Mouse (Mus musculus) monocyte, adult 5-6 weeks (primary cell): ENCODE measurements around the gene Smyd3. TPM values are rescaled to one million over a fixed set of nuclear protein-coding genes. Genes with fewer than 3 reads are reported as not detected.
"Not testable (repeated sequence)": the region's sequence is repeated elsewhere in the genome, so short reads cannot be mapped to it uniquely, and the experiment has no call there.

ENCODE experiments used
- ATAC-seq: fragments of 153-309, 156-312 bp; replicated peaks from 2 replicates; pipeline ENCODE4 v1.8.0; 2017; ENCODE audit warnings: mild to moderate bottlenecking; ENCODE audit not compliant: low TSS enrichment, insufficient number of reproducible peaks, severe bottlenecking, poor library complexity, low FRiP score
- total RNA-seq: library from RNA; stranded (forward); fragments of 200-1000, 200-491, 200-594 nt; gene quantifications from 3 replicates; pipeline ENCODE4 v1.2.3, GENCODE M21; 2017

The Smyd3 gene
- total RNA-seq, 1 experiment from 2014 or later = 14.3 TPM

GRCm38 (mm10) chr1:179211313-179211712 lies 306.5 kb downstream of the Smyd3 start:
- ATAC-seq = no peak

- no peak for ATAC-seq
Measured at GRCm38 (mm10) chr1:179207846-179208595, 309.8 kb downstream of the Smyd3 start.

GRCm38 (mm10) chr1:179207180-179207741 lies 310.6 kb downstream of the Smyd3 start:
- no peak for ATAC-seq

DNA sequence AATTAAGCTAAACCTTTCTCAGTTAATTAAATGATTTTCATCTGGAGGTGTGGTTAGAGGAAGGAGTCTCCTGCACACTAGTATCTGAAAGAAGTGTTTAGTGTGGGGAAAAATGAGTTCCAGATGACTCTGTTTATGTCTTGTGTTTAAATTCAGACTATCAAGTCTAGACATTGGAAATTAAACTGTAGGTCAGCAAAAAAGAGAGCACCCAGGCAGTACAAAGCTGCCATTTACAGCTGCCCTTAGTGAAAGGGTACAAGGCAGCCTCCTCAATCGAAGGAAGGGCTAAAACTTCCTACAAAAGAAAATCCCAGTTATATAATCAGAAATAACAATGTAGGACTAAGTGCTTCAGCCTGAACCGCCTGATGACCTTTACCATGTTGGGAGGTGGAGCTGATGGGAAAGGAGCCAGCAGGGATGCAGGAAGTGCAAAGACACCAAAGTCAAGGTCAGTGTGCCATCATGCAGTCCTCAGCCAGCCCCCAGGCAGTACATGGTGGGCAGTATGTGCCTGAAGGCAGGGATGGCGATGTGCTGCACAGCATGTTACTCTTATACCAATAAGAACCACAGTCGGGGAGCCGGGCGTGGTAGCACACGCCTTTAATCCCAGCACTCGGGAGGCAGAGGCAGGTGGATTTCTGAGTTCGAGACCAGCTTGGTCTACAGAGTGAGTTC lies 319.2 kb downstream of the Smyd3 start:
- no peak for ATAC-seq

DNA sequence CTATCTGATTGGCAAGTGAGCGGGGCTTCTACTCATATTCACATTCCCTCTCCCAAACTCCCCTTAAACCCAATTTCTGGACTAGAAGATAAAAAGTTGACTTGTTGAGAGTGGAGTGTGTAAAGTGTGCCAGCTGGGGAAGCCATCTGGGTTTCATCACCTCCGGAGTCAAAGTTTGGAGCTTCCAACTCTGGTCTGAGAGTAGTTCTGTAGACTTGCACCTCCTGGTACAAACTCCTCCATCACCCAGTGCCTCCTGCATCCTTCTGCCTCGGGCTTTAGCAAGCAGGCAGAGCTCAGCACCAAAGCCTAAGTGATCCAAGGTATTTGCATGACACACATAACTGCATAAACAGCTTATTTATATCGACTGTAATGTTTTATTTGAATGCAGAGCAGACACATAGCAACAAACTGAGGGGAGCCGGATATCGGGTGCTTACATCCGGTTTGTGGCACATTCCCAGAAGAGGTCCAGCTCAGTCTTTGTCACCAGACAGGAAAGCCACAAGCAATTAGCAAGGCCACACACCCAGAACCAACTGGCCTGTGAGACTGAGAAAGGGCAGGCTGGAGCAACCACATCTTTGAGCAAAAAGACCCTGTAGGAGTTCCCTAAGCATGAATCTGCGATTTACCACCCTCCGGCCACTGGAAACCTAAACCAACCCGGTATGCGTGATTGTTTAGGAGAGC lies 319.9 kb downstream of the Smyd3 start:
- ATAC-seq = no peak

GRCm38 (mm10) chr1:179197156-179197555 lies 320.7 kb downstream of the Smyd3 start:
- ATAC-seq = no peak

- no peak for ATAC-seq
Measured at GRCm38 (mm10) chr1:179196422-179196821, 321.4 kb downstream of the Smyd3 start.

DNA sequence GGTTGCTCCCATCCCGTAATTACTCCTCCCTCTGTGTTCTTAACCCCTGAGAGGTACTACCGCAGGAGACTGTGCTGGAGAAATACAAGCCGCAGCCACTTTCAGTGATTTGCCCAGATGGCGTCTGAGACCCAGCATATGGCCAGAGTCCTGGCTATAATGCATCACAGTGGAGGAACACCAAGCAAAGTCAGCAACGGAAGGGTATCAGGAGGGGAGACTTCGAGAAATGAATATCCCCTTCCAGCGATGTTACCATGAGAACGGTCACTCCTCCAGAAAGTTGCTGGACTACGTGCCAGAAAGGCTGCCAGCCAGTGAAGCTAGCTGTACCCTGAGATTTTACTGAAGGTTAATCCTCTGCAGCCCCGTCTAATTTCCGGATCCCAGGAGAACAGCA lies 325.1 kb downstream of the Smyd3 start:
- ATAC-seq = no peak

DNA sequence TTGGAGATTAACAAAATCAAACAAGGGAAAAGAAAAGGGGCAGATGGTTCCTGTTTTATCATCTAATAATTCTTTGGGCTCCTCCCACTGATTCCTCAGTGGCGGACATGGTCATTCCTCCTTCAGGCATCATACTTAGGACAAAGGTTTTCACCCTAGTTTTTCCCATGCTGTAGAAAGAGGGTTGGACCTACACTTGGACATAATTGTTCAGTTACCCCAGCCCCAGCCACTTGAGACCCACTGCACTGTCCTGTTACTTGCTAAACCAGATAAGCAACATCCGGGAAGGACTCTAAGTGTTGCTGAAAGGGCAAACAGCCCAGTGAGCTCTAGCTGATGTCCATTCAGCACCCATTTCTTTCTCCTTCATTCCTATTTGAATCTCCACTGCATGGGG lies 327.0 kb downstream of the Smyd3 start:
- ATAC-seq = no peak

DNA sequence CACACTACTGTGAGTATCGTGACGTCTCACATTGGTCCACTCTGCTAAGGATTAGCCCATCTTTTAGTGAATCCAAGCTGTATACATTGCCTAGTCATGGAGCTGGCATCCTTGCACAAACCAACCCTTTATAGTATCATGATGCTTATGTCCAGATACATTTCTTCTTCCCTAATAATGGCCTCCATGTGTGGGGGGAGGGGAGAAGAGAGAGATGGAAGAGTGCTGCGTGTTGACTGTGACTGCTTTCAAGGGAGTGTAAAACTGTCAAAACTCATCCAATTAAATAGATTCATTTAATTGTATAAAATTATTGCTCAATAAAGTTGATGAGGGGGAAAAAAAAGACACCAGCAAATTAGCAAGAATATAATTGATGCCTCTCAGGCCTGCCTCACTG lies 330.7 kb downstream of the Smyd3 start:
- no peak for ATAC-seq

DNA sequence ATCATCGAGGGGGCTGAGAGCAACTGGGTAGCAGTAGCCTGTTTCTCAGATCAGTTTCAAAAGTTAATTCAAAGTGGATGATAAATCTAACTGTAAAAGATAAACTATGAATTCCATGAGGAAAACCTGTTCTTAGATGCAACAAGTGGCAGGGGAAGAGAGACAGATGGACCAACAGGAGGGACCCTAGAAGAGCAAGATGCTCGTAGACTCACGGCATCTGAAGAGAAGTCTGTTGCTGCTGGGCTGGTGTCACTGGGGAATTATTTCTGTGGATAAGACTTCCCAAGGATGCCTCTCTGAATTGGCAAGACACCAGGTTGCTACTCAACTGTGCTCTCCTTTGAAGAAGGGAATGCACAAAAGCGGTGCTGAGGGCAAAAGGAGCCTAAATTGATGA lies 333.2 kb downstream of the Smyd3 start:
- ATAC-seq = no peak

- no peak for ATAC-seq
Measured at GRCm38 (mm10) chr1:179183499-179183898, 334.3 kb downstream of the Smyd3 start.

- no peak for ATAC-seq
Measured at GRCm38 (mm10) chr1:179180546-179180945, 337.3 kb downstream of the Smyd3 start.

DNA sequence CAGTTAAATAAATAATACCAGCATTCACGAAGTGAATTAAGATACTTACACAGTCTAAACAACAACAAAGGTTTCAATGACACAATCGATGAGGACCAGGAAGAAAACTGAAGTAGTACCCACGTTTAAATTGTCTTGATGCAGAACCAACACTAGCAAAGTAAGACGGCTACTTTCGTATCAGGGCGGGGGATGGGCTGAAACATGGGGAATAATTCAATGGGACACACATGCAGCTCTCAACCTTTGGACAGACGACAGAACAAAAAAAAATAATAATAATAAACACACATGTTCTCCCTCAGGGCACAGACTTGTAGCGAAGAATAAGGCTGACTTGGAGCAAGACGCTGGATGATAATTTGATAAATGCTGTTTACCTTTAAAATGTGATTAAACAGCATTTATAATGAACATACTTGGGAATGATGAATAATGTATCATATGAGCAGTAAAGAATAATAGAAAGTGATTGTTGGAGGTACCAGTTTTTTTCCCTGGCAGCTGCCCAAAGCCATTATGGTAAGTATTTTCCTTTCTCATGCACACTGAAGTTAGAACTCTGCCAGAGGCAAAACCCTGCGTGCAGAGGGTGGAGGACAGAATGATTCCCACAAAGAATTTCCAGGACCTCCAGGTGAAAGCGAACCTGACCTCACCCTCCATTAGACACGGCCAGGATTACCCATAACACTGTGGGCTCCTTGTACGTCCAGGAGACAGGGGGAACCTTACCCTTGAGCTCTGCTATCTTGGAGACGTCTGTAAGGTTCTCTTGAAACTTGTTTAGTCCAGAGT lies 340.8 kb downstream of the Smyd3 start:
- no peak for ATAC-seq

GRCm38 (mm10) chr1:179174241-179174640 lies 343.6 kb downstream of the Smyd3 start:
- no peak for ATAC-seq

- no peak for ATAC-seq
Measured at GRCm38 (mm10) chr1:179170555-179170954, 347.3 kb downstream of the Smyd3 start.

- no peak for ATAC-seq
Measured at GRCm38 (mm10) chr1:179169749-179170148, 348.1 kb downstream of the Smyd3 start.

GRCm38 (mm10) chr1:179169161-179169560 lies 348.7 kb downstream of the Smyd3 start:
- ATAC-seq = no peak

DNA sequence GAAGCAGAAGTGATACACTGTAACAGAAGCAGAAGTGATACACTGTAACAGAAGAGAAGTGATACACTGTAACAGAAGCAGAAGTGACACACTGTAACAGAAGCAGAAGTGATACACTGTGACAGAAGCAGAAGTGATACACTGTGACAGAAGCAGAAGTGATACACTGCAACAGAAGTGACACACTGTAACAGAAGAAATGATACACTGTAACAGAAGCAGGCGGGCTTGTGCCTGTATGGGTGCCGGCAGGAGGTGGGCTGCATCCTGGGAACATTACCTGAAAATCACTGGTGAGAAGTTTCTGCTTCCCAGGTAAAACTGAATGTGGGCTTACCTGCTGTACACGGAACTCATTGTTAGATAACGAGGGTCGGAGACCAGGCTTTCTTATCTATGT lies 353.6 kb downstream of the Smyd3 start:
- ATAC-seq = not testable (repeated sequence)
